Mouse (Mus musculus): Measurements from ENCODE around the gene Zmym4. TPM values are rescaled to one million over a fixed set of nuclear protein-coding genes. Genes with fewer than 3 reads are reported as not detected.
"Not testable (repeated sequence)": the region's sequence is repeated elsewhere in the genome, so short reads cannot be mapped to it uniquely, and the experiment has no call there.

Zmym4 gene
- total and polyA plus RNA-seq, 3 experiments, result 13.6 to 22.8 (median 18.0) TPM

DNA sequence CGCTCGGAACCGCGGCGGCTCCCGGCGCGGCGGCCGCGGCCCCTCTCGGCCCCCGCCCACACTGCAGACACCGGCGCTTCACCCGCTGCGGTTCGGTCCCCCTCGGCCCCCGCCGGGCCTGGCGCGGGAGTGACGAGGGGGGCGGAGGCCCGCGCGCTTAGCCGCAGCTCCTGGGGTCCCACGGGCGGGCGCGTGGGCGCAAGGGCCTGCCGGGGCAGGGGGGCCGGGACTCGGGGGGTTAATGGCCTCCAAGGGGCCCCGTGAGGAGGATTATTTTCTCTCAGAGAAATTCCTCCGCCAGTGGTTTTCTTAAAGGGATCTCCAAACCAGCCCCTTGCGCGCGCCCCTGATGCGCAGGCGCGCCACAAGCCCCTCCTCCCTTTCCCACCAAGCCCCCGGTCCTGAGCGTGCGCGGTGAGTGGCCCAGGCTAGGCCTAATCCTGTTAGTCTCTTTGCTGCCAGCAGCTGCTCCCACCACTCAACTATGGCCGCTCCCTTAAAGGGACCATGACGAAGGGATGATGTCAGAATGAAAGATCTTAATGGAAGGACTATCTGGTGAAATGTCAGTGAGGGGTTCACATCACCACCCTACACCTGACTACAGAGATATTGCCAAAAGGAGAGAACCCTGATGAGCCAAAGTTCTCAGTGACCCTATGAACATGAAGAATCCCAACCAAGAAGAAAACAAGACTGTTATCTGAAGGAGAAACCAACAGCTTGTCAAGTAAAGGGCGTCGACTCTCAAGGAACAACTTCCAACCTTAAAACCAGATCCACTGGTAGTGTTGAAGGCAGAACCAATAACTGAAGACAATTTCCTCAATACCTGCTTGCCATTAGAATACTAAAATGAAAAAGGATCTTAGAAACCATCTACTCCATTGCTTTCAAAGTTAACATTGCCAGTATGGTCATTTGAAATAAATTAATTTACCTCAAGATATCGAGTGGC lies at the start of gene Zmym4 (continued):
- TF ChIP-seq ELF1 (IDR thresholded peaks at IDR 0.05; ENCODE audit: low read depth, low read length), result no peak

DNA sequence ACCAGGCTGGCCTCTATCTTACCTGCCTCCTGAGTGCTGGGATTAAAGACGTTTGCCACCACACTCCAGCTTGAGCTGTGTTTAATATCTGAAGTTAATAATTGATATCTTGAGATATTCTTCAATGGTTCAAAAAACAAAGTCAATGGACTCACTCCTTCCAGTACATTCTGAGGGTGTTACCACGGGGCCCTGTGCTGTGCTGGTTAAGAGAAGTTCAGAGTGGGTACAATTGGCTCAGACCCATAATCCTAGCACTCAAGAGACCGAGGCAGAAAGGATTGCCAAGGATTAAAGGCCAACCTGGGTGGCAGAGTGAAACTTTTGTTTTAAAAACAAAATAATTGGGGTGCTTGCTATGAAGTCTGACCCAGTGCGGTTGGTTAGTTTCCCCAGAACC lies 48.4 kb upstream of the Zmym4 start:
- TF ChIP-seq MXI1 (IDR thresholded peaks at IDR 0.05; ENCODE audit: low read depth, low read length) (no peak), NRF1 (IDR thresholded peaks at IDR 0.05; ENCODE audit: low read depth, low read length) (no peak), MAX (IDR thresholded peaks at IDR 0.05; ENCODE audit: low read length) (no peak), MYC (IDR thresholded peaks at IDR 0.05; ENCODE audit: low read depth, low read length) (no peak), ZMIZ1 (IDR thresholded peaks at IDR 0.05; ENCODE audit: low read depth, low read length) (no peak), SMC3 (IDR thresholded peaks at IDR 0.05; ENCODE audit: low read depth, low read length) (no peak), USF2 (conservative IDR thresholded peaks at IDR 0.05; ENCODE audit: low read depth, low read length) (no peak), MAFK (IDR thresholded peaks at IDR 0.05; ENCODE audit: insufficient replicate concordance, low read length) (no peak), POLR2AphosphoS2 (IDR thresholded peaks at IDR 0.05; ENCODE audit: low read depth, low read length) (no peak), GABPA (IDR thresholded peaks at IDR 0.05; ENCODE audit: insufficient replicate concordance, low read depth, low read length) (no peak), JUN (IDR thresholded peaks at IDR 0.05; ENCODE audit: insufficient read depth, low read depth, low read length) (no peak), HCFC1 (IDR thresholded peaks at IDR 0.05; ENCODE audit: low read depth, low read length) (no peak), PAX5 (IDR thresholded peaks at IDR 0.05; ENCODE audit: low read length) (no peak), BHLHE40 (IDR thresholded peaks at IDR 0.05; ENCODE audit: low read depth, low read length) (no peak)
- dilution Hi-C loops (cut with MboI; ENCODE audit: extremely low pct_ligation_motif_present, extremely low pct_unique_long_range_greater_than_20kb, low sequenced_read_pairs) (no loop called here), in situ Hi-C loops (cut with MboI; ENCODE audit: low pct_ligation_motif_present, low pct_unique_long_range_greater_than_20kb, low sequenced_read_pairs) (no loop called here)

DNA sequence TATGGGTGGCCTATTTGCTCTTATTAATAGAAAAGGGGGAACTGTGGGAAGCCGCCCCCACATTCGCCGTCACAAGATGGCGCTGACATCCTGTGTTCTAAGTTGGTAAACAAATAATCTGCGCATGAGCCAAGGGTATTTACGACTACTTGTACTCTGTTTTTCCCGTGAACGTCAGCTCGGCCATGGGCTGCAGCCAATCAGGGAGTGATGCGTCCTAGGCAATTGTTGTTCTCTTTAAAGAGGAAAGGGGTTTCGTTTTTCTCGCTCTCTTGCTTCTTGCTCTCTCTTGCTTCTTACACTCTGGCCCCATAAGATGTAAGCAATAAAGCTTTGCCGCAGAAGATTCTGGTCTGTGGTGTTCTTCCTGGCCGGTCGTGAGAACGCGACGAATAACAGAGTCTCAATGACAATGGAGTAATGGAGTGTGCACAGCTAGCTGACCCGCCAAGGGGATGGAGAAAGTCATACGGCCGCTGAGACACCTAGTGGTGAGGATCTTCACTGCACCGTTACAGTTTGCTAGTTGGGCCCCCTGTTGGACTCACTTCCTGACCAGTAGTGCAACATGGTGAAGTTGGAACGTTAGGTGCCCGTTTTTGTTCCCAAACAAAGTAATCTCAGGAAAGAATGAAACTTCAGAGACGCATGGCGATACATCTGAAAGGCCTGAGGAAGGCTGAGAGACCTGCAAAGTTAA lies 47.5 kb upstream of the Zmym4 start:
- H3K27ac ChIP-seq (ENCODE audit: insufficient read depth, low read depth); dilution Hi-C loops (cut with MboI; ENCODE audit: extremely low pct_ligation_motif_present, extremely low pct_unique_long_range_greater_than_20kb, low sequenced_read_pairs); H3K4me2 ChIP-seq (ENCODE audit: insufficient read depth, low read depth, poor library complexity, severe bottlenecking); H3K9me3 ChIP-seq (replicated peaks; ENCODE audit: low read length); H3K36me3 ChIP-seq (replicated peaks in 1 of 2; ENCODE audit: control insufficient read depth in 1 of 2, insufficient read depth in 1 of 2, low read length in 1 of 2); in situ Hi-C loops (cut with MboI; ENCODE audit: low pct_ligation_motif_present, low pct_unique_long_range_greater_than_20kb, low sequenced_read_pairs); H3K79me2 ChIP-seq (replicated peaks; ENCODE audit: control insufficient read depth, extremely low read depth, insufficient read depth, poor library complexity, severe bottlenecking); H3K9ac ChIP-seq (ENCODE audit: insufficient read depth, low read depth); H3K27me3 ChIP-seq (replicated peaks); H3K4me1 ChIP-seq (ENCODE audit: control insufficient read depth in 1 of 2, insufficient read depth in 2 of 2); H3K4me3 ChIP-seq (replicated peaks in 1 of 3; ENCODE audit: low read depth in 2 of 3, low read length in 2 of 3, poor library complexity in 1 of 3): not testable (repeated sequence)
- DNase-seq (ENCODE audit: extremely low read depth), result peak; percentile 81
- TF ChIP-seq SMC3 (IDR thresholded peaks at IDR 0.05; ENCODE audit: low read depth, low read length) (peak; percentile 60), POLR2A (IDR thresholded peaks at IDR 0.05; ENCODE audit: low read depth, low read length) (0 out of 2 replicates have a peak, but pooled peaks have one; percentile 39), NELFE (IDR thresholded peaks at IDR 0.05; ENCODE audit: low read depth, low read length) (0 out of 2 replicates have a peak, but pooled peaks have one; percentile 29), MYC (IDR thresholded peaks at IDR 0.05; ENCODE audit: low read depth, low read length) (0 out of 2 replicates have a peak, but pooled peaks have one; percentile 14), CTCF (conservative IDR thresholded peaks at IDR 0.05 in 1 of 2, IDR thresholded peaks at IDR 0.05 in 1 of 2; ENCODE audit: low read depth in 2 of 2, low read length in 2 of 2) (peak; percentile 69 to 94), RAD21 (IDR thresholded peaks at IDR 0.05; ENCODE audit: low read depth, low read length) (peak; percentile 58), ELF1 (IDR thresholded peaks at IDR 0.05; ENCODE audit: low read depth, low read length) (peak; percentile 62)

More for the DNA sequence above, 48.4 kb upstream of the Zmym4 start:
- no peak overlapping the region for H3K4me3 ChIP-seq (replicated peaks in 1 of 3; ENCODE audit: low read depth in 2 of 3, low read length in 2 of 3, poor library complexity in 1 of 3)
- no peak overlapping the region for H3K9ac ChIP-seq (ENCODE audit: insufficient read depth, low read depth)
- no peak overlapping the region for H3K4me2 ChIP-seq (ENCODE audit: insufficient read depth, low read depth, poor library complexity, severe bottlenecking)
- peaks cover 0 to 9% of the 10 kb centered on the region in 2 experiments; a peak in 2 of 4 replicates for H3K4me1 ChIP-seq (ENCODE audit: control insufficient read depth in 1 of 2, insufficient read depth in 2 of 2)
- no peak overlapping the region for H3K27ac ChIP-seq (ENCODE audit: insufficient read depth, low read depth)
- DNase-seq (ENCODE audit: extremely low read depth), result no peak
- H3K27me3 ChIP-seq (replicated peaks), result no peaks in the 10 kb centered on the region
- H3K79me2 ChIP-seq (replicated peaks; ENCODE audit: control insufficient read depth, extremely low read depth, insufficient read depth, poor library complexity, severe bottlenecking), result peaks cover 2% of the 10 kb centered on the region
- H3K9me3 ChIP-seq (replicated peaks; ENCODE audit: low read length), result no peaks in the 10 kb centered on the region
- no peaks in the 10 kb centered on the region for H3K36me3 ChIP-seq (replicated peaks in 1 of 2; ENCODE audit: control insufficient read depth in 1 of 2, insufficient read depth in 1 of 2, low read length in 1 of 2)

All from CH12.LX (cell line).